Mouse (Mus musculus): ENCODE measurements around the gene Arl5b. TPM values are rescaled to one million over a fixed set of nuclear protein-coding genes. Genes with fewer than 3 reads are reported as not detected.

The Arl5b gene
- 38.0 and 39.1 TPM in 2 replicates for polyA plus RNA-seq (2014; fragmentation: Nextera tagmentation; extraction: Ambion mirVana)

- Histone ChIP-seq H3K36me3 (ENCODE audit: control insufficient read depth, insufficient read depth, low read length) (no peaks in the 10 kb centered on the region; the same call in 1 of the 2 replicates), H3K4me2 (replicated peaks; ENCODE audit: low read depth, low read length) (peak within 1 kb of the TSS; percentile 60), H3K27me3 (ENCODE audit: control insufficient read depth, insufficient read depth, low read length) (no peaks in the 10 kb centered on the region), H3K4me1 (ENCODE audit: control insufficient read depth, insufficient read depth, low read length) (peaks cover 9% of the 10 kb centered on the region), H3K4me3 (ENCODE audit: low read length) (peak within 1 kb of the TSS; percentile 69), H3K9me3 (ENCODE audit: control insufficient read depth, low read length) (no peaks in the 10 kb centered on the region), H3K9ac (ENCODE audit: low read depth, low read length) (peak within 1 kb of the TSS; percentile 69), H3K27ac (ENCODE audit: low read depth, low read length) (no peak within 1 kb of the TSS)
- peak; percentile 99 for ATAC-seq (ENCODE audit: low FRiP score, low TSS enrichment)
- 8% methylated on average over 20 of the region's 20 CpGs for WGBS
Measured at GRCm38 (mm10) chr2:15049117-15049873, at the start of gene Arl5b. TSS of gene Arl5b (plus strand) at chr2:15049395.

DNA sequence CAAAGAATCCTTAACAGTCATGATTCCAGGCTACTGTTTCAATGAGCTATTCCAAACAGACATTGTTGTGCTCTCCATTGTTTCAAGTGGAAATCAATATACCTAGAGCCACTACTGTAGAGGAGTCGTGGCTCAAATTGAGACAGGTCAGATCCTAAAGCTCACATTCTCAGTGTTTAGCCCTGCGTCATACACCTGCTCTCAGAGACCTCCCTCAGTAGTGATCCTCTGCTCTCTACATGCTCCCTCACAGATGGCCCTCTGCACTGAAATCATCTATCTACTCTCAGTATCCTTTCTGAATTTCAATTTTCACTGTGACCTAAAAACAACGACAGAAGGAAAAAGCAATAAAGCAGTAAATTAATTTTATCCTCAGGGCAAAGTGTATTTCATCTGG lies 41.7 kb upstream of the Arl5b start:
- Histone ChIP-seq H3K4me1 (ENCODE audit: control insufficient read depth, insufficient read depth, low read length) (no peaks in the 10 kb centered on the region), H3K27ac (ENCODE audit: low read depth, low read length) (no peak overlapping the region), H3K9me3 (ENCODE audit: control insufficient read depth, low read length) (no peaks in the 10 kb centered on the region), H3K36me3 (ENCODE audit: control insufficient read depth, insufficient read depth, low read length) (0 out of 2 replicates have a peak, but pooled peaks cover 2% of the 10 kb centered on the region), H3K4me3 (ENCODE audit: low read length) (no peak overlapping the region), H3K27me3 (ENCODE audit: control insufficient read depth, insufficient read depth, low read length) (no peaks in the 10 kb centered on the region), H3K4me2 (replicated peaks; ENCODE audit: low read depth, low read length) (no peak overlapping the region), H3K9ac (ENCODE audit: low read depth, low read length) (no peak overlapping the region)
- ATAC-seq (ENCODE audit: low FRiP score, low TSS enrichment) = peak; percentile 24; the same call in 1 of the 2 replicates
- WGBS = 82% methylated on average over 3 of the region's 3 CpGs

GRCm38 (mm10) chr2:15008072-15008471 lies 41.1 kb upstream of the Arl5b start:
- H3K9ac ChIP-seq (ENCODE audit: low read depth, low read length) = no peak overlapping the region
- WGBS = 81% methylated on average over 1 of the region's 1 CpGs
- H3K9me3 ChIP-seq (ENCODE audit: control insufficient read depth, low read length) = no peaks in the 10 kb centered on the region
- H3K4me3 ChIP-seq (ENCODE audit: low read length) = no peak overlapping the region
- 0 out of 2 replicates have a peak, but pooled peaks cover 2% of the 10 kb centered on the region for H3K36me3 ChIP-seq (ENCODE audit: control insufficient read depth, insufficient read depth, low read length)
- no peak overlapping the region for H3K27ac ChIP-seq (ENCODE audit: low read depth, low read length)
- no peaks in the 10 kb centered on the region for H3K4me1 ChIP-seq (ENCODE audit: control insufficient read depth, insufficient read depth, low read length)
- ATAC-seq (ENCODE audit: low FRiP score, low TSS enrichment) = no peak
- H3K4me2 ChIP-seq (replicated peaks; ENCODE audit: low read depth, low read length) = no peak overlapping the region
- no peaks in the 10 kb centered on the region for H3K27me3 ChIP-seq (ENCODE audit: control insufficient read depth, insufficient read depth, low read length)

- ATAC-seq (ENCODE audit: low FRiP score, low TSS enrichment) = no peak
- no peaks in the 10 kb centered on the region for H3K9me3 ChIP-seq (ENCODE audit: control insufficient read depth, low read length)
- no peak overlapping the region for H3K4me2 ChIP-seq (replicated peaks; ENCODE audit: low read depth, low read length)
- no peak overlapping the region for H3K27ac ChIP-seq (ENCODE audit: low read depth, low read length)
- H3K4me1 ChIP-seq (ENCODE audit: control insufficient read depth, insufficient read depth, low read length) = no peaks in the 10 kb centered on the region
- H3K4me3 ChIP-seq (ENCODE audit: low read length) = no peak overlapping the region
- 85% methylated on average over 3 of the region's 3 CpGs for WGBS
- no peaks in the 10 kb centered on the region for H3K27me3 ChIP-seq (ENCODE audit: control insufficient read depth, insufficient read depth, low read length)
- no peaks in the 10 kb centered on the region; the same call in 1 of the 2 replicates for H3K36me3 ChIP-seq (ENCODE audit: control insufficient read depth, insufficient read depth, low read length)
- H3K9ac ChIP-seq (ENCODE audit: low read depth, low read length) = no peak overlapping the region
Measured at GRCm38 (mm10) chr2:15026817-15027216, 22.4 kb upstream of the Arl5b start.

- H3K27me3 ChIP-seq (ENCODE audit: control insufficient read depth, insufficient read depth, low read length) = no peaks in the 10 kb centered on the region
- ATAC-seq (ENCODE audit: low FRiP score, low TSS enrichment) = no peak
- 71% methylated on average over 1 of the region's 1 CpGs for WGBS
- no peak overlapping the region for H3K4me2 ChIP-seq (replicated peaks; ENCODE audit: low read depth, low read length)
- no peak overlapping the region for H3K4me3 ChIP-seq (ENCODE audit: low read length)
- H3K27ac ChIP-seq (ENCODE audit: low read depth, low read length) = no peak overlapping the region
- no peaks in the 10 kb centered on the region for H3K4me1 ChIP-seq (ENCODE audit: control insufficient read depth, insufficient read depth, low read length)
- no peak overlapping the region for H3K9ac ChIP-seq (ENCODE audit: low read depth, low read length)
- no peaks in the 10 kb centered on the region; the same call in 1 of the 2 replicates for H3K36me3 ChIP-seq (ENCODE audit: control insufficient read depth, insufficient read depth, low read length)
- H3K9me3 ChIP-seq (ENCODE audit: control insufficient read depth, low read length) = no peaks in the 10 kb centered on the region
Measured at GRCm38 (mm10) chr2:15027816-15028215, 21.4 kb upstream of the Arl5b start.

DNA sequence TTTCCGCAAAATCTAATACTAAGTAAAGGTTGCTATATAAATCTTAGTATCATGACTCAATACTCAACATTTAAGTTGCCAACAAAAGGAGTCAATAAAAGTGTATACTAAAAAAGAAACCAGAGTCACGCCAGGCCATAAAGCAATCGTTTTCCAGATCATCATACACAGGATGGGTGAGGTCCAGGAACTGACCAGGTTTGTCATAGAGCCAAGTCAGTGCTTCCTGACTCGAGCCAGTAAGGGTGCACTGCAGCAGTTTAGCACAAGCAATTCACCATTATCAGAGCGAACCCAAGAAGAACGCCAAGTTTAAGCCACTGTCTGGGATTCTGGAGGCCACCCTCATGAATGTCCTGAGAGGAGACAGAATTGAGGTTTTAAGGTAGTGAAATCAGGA lies 10.5 kb upstream of the Arl5b start:
- Histone ChIP-seq H3K9ac (ENCODE audit: low read depth, low read length) (no peak overlapping the region), H3K27ac (ENCODE audit: low read depth, low read length) (no peak overlapping the region), H3K36me3 (ENCODE audit: control insufficient read depth, insufficient read depth, low read length) (peaks cover 3% of the 10 kb centered on the region; the same call in 1 of the 2 replicates), H3K4me3 (ENCODE audit: low read length) (no peak overlapping the region), H3K27me3 (ENCODE audit: control insufficient read depth, insufficient read depth, low read length) (no peaks in the 10 kb centered on the region), H3K9me3 (ENCODE audit: control insufficient read depth, low read length) (no peaks in the 10 kb centered on the region), H3K4me2 (replicated peaks; ENCODE audit: low read depth, low read length) (no peak overlapping the region), H3K4me1 (ENCODE audit: control insufficient read depth, insufficient read depth, low read length) (no peaks in the 10 kb centered on the region)
- WGBS = 93% methylated on average over 6 of the region's 6 CpGs
- no peak for ATAC-seq (ENCODE audit: low FRiP score, low TSS enrichment)

DNA sequence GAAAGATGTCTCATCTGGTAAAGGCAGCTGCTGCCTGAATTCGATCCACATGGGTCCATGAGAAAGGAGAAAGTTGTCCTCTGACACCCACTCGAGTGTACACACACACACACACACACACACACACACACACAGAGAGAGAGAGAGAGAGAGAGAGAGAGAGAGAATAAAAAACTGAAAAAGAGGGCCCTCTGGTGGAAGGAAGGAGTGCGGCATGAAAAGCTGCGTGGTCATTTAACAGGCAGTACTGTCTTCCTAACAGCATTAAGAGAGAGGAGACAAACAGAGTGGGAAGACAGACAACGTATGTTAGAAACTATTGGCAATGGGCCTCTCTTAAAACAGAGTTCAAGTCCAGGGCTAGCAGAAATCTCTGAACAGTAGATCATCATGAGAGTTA lies 8.9 kb upstream of the Arl5b start:
- Histone ChIP-seq H3K4me1 (ENCODE audit: control insufficient read depth, insufficient read depth, low read length) (no peaks in the 10 kb centered on the region), H3K9me3 (ENCODE audit: control insufficient read depth, low read length) (no peaks in the 10 kb centered on the region), H3K27me3 (ENCODE audit: control insufficient read depth, insufficient read depth, low read length) (no peaks in the 10 kb centered on the region), H3K9ac (ENCODE audit: low read depth, low read length) (no peak overlapping the region), H3K4me3 (ENCODE audit: low read length) (no peak overlapping the region), H3K27ac (ENCODE audit: low read depth, low read length) (no peak overlapping the region), H3K4me2 (replicated peaks; ENCODE audit: low read depth, low read length) (no peak overlapping the region), H3K36me3 (ENCODE audit: control insufficient read depth, insufficient read depth, low read length) (peaks cover 3% of the 10 kb centered on the region; the same call in 1 of the 2 replicates)
- ATAC-seq (ENCODE audit: low FRiP score, low TSS enrichment) = no peak
- WGBS = 68% methylated on average over 5 of the region's 5 CpGs

DNA sequence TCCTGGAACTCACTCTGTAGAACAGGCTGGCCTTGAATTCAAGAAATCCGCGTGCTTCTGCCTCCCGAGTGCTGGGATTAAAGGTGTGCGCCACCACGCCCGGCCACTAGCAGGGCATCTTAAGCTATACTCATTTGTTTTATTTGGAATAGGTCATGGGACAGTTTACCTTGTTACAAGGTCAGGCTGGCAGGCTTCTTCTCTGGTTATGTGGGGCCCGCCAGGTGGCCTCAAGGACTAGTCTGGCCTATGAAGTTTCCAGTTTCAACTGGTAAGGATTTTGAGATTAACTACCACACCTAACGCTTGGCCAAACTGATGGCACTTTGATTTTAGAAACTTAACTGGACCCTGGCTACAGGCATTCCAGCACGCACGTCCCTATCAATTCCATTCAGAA lies 5.3 kb downstream of the Arl5b start:
- ATAC-seq (ENCODE audit: low FRiP score, low TSS enrichment) = peak; percentile 37
- H3K27ac ChIP-seq (ENCODE audit: low read depth, low read length) = peak overlapping the region; percentile 83
- no peaks in the 10 kb centered on the region for H3K27me3 ChIP-seq (ENCODE audit: control insufficient read depth, insufficient read depth, low read length)
- H3K4me2 ChIP-seq (replicated peaks; ENCODE audit: low read depth, low read length) = peak overlapping the region; percentile 61
- peaks cover 15% of the 10 kb centered on the region for H3K4me1 ChIP-seq (ENCODE audit: control insufficient read depth, insufficient read depth, low read length)
- H3K36me3 ChIP-seq (ENCODE audit: control insufficient read depth, insufficient read depth, low read length) = no peaks in the 10 kb centered on the region
- H3K4me3 ChIP-seq (ENCODE audit: low read length) = peak overlapping the region; percentile 80
- H3K9ac ChIP-seq (ENCODE audit: low read depth, low read length) = peak overlapping the region; percentile 60; the same call in 1 of the 2 replicates
- H3K9me3 ChIP-seq (ENCODE audit: control insufficient read depth, low read length) = no peaks in the 10 kb centered on the region
- 21% methylated on average over 10 of the region's 10 CpGs for WGBS

DNA sequence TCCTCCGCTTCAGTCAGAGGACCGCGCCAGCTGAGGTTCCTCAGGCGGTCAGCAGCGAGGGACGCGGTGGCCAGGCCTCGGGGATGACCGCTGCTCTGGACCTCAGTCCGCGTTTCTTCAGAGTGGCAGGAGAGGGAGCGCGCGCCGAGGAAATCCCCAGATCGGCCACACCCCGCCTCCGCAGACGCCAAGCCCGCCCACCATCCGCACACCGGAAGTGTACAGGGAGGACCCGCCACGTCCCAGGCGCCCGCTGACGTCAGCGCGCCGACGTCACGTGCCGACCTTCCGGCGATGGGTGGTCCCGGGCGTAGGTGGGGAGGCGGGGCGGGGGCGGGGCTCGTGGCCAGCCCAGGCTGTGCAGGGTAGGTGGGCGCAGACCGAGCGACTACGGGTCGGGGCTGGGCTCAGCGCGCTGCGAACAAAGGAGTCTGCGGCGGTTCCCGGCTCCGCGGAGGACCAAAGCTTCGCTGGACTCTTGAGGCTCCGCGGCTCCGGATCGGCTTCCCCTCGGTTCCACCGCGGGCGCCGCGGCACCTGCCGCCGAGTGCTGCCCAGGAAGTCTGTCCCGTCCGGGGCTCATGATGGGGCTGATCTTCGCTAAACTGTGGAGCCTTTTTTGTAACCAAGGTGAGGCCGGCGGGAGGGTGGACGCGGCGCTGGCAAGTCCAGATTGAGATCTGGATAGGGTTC lies 5.9 kb downstream of the Arl5b start, which contains the start of gene Nsun6:
TSS of gene Nsun6 (minus strand) at position 125 of the 693 bp plus-strand sequence.
- no peaks in the 10 kb centered on the region for H3K27me3 ChIP-seq (ENCODE audit: control insufficient read depth, insufficient read depth, low read length)
- H3K36me3 ChIP-seq (ENCODE audit: control insufficient read depth, insufficient read depth, low read length) = no peaks in the 10 kb centered on the region
- no peaks in the 10 kb centered on the region for H3K9me3 ChIP-seq (ENCODE audit: control insufficient read depth, low read length)
- H3K4me2 ChIP-seq (replicated peaks; ENCODE audit: low read depth, low read length) = peak within 1 kb of the TSS; percentile 61
- peak within 1 kb of the TSS; percentile 80 for H3K4me3 ChIP-seq (ENCODE audit: low read length)
- H3K4me1 ChIP-seq (ENCODE audit: control insufficient read depth, insufficient read depth, low read length) = peaks cover 13% of the 10 kb centered on the region; the same call in 1 of the 2 replicates
- H3K9ac ChIP-seq (ENCODE audit: low read depth, low read length) = peak within 1 kb of the TSS; percentile 89
- WGBS = 1% methylated on average over 67 of the region's 75 CpGs
- peak within 1 kb of the TSS; percentile 87 for H3K27ac ChIP-seq (ENCODE audit: low read depth, low read length)
- peak; percentile 99 for ATAC-seq (ENCODE audit: low FRiP score, low TSS enrichment)
